Mouse (Mus musculus): ENCODE measurements around the gene Ccdc175.

Gene Ccdc175

DNA sequence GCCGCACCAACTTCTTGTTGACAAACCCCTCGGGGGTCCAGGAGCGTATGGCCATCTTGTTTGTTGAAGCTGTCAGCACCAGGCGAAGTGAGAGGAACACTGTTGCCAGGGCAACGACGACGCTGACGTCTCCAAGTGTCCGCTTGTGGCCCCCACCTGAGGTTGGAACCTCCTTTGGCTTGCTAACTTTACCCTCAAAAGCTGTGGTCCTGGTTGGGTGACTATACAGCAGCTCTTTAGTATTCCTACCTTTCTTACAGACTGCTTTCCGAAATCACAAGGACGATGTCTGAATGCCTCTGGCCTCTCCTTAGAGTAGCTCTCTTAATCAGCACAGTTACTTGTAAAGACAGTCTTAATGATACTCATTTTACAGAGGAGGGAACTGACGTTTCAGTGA is at the start of gene Ccdc175:
Gene Ccdc175, minus strand, starts transcription at position 101 of the 400 bp plus-strand sequence.
- no peak for DNase-seq (ENCODE audit: low spot score in 2 of 2)

- no peak for DNase-seq (ENCODE audit: low spot score in 2 of 2)
Observed at GRCm38 (mm10) chr12:72234151-72234550, 49.3 kb upstream of the Ccdc175 start.

- DNase-seq (ENCODE audit: low spot score in 2 of 2): no peak
Observed at GRCm38 (mm10) chr12:72232826-72233790, 48.3 kb upstream of the Ccdc175 start.

GRCm38 (mm10) chr12:72232176-72232575 is 47.3 kb upstream of the Ccdc175 start:
- no peak for DNase-seq (ENCODE audit: low spot score in 2 of 2)

DNA sequence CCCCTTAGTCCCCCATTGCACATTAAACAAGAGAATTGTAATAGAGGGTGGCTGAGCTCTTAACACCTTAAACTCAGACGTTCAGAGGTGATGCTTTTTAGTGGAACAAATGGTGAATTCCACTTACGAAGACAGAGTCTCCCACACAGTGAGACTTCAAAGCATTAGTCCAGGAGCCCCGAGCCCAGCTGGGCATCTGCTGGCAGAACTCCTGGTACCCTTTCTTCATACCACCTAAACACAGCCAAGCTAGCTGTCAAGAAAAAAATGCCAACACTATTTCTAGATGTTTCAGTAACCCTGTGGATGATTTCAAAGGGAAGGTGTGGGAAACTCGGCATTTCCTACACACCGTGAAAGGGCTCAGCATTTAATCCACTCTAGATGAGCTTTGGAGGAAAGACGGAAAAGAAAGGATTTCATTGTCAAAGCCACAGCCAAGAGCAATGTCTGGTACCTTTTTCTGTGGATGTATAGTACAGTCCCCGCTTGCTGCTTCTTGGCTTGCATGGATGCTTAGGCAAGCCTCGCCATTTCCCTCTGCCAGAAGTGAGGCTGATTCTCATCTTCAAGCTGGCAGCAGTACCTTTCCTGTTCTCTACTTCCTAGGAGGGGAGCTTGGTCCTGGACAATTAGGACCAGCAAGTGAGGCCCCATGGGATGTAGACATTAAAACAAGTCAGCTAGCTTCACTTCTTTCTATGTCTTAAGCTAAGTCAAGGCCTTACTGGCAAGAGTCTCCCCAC is 44.8 kb upstream of the Ccdc175 start:
- no peak for DNase-seq (ENCODE audit: low spot score in 2 of 2)

GRCm38 (mm10) chr12:72227731-72228130 is 42.9 kb upstream of the Ccdc175 start:
- no peak for DNase-seq (ENCODE audit: low spot score in 2 of 2)

DNA sequence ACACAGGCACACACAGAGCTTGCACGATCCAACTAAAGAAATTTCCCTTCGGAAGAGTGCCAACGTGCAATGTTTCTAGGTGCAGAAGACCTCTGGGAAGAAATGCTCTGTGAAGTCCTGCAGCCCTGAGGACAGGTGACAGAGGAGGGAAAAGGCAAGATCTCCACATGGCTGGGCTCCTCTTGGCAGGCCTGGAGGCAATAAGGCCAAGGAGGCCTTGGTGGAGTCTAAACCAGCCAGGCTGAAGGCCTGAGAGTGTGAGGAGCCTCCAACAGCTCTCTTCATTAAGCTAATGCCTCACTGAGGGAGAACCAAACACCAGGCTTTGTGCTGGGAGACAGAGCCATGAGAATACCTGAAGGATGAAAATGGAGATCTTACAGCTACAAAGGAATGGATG is 40.5 kb upstream of the Ccdc175 start:
- no peak for DNase-seq (ENCODE audit: low spot score in 2 of 2)

DNA sequence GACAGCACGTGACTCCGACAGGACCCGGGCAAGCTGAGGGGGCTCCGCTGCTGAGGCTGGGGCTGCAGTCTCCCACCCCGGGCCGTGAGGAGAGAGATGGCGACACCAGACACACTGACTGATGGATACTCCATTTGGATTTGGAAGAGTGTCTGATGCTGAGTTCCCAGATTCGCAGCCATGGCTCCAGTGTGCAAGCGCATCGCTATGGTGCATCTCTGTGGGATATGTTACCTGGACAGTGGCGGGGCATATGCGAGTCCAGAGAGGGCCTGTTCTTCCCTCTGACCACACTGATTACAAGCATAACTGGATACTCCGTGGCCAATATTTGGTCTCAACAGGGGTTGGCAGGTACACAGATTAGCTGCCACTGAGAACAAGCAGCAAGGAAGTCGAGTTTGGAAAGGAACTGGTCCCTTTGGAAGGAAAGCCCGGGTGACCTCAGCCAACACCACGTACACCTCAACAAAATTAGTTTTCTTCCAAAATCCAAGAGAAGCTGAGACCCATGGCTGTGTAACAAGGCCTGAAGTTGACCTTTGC is 38.8 kb upstream of the Ccdc175 start:
- DNase-seq (ENCODE audit: low spot score in 2 of 2): no peak

DNA sequence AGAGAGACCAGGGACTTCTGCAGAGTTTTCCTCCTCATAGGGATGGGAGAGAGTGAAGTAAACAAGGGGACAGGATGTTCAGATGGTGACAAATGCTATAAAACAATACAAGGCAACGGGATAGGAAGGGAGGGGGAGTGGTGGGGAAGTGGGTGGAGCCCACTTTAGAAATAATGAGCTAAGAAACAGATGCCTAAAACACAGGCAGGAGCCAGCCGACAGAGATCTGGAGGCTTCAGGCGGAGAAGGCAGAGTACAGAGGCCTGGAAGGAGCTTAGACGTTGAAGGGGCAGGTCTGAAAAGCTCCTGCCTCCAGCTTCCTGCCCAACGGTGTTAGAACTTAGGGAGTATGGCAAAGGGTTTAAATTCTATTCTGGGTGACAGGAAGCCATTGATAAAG is 28.7 kb upstream of the Ccdc175 start:
- DNase-seq (ENCODE audit: low spot score in 2 of 2): no peak

DNA sequence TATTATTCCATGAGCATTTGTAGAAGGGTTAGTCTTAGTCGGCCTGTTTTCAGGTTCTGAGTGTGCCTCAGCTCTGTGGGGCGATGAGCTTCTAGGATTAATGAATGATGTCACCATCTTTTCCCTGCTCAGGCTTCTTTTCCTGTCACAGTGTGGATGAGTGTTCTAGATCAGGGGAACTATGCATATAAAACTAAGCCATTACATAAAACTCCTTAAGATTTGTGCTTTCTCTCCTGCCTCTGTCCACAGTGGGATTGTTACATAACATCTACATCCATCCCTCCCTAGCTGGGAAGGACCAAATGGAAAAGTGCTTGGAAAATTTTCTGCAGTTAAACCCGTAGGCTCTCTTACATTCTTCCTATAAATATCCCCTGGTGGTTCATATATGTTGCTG is 16.0 kb upstream of the Ccdc175 start:
- DNase-seq (ENCODE audit: low spot score in 2 of 2): no peak

DNA sequence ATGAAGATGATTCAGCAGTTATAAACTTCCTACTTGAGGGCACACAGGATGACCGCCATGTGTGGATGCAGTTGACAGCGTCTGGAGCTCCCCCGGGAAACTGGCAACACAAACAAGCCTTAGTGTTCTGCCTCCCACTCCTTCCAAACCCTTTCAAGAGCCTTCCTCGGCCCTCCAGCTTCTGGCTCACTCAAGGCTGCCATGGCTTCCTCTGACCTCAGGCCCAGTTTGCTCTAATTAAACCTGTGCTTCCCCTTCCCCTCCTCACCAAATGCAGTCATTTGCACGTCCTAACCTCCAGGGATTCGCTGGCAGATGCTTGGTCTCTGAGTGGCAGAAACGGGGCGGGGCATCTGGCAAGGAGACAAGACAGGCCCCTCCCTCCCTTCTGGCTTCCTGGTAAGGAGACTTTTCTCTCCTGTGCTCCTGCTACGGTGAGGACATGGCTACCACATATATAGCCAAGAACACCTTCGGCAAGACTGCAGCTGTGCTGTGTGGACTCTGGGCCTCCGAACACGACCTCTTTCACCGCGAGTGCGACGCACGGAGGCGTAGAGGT is 13.2 kb upstream of the Ccdc175 start:
- DNase-seq (ENCODE audit: low spot score in 2 of 2): no peak

DNA sequence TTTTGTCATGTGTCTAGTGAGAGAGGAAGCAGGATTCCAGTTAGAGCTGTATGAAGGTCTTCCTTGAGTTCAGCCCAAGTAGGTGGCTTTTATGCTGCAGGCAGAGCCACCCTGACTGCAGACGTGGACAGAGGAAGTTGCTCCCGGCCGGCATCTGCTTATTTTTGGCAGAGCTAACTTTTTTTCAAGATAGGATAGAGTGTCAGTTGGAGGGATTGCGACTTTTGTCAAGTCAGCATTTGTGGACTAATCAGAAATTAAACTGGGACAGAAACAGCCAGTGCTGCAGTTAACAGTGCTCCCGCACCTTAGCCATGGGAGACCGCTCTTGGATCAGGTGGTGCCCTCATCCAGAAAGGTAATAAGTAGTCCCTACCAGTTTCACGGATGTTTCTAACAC is 12.6 kb upstream of the Ccdc175 start:
- no peak for DNase-seq (ENCODE audit: low spot score in 2 of 2)

- DNase-seq (ENCODE audit: low spot score in 2 of 2): no peak
Observed at GRCm38 (mm10) chr12:72179561-72179960, 5.3 kb downstream of the Ccdc175 start.

- DNase-seq (ENCODE audit: low spot score in 2 of 2): no peak
Observed at GRCm38 (mm10) chr12:72178322-72178721, 6.5 kb downstream of the Ccdc175 start.

GRCm38 (mm10) chr12:72158421-72158820 is 26.4 kb downstream of the Ccdc175 start:
- no peak for DNase-seq (ENCODE audit: low spot score in 2 of 2)

DNA sequence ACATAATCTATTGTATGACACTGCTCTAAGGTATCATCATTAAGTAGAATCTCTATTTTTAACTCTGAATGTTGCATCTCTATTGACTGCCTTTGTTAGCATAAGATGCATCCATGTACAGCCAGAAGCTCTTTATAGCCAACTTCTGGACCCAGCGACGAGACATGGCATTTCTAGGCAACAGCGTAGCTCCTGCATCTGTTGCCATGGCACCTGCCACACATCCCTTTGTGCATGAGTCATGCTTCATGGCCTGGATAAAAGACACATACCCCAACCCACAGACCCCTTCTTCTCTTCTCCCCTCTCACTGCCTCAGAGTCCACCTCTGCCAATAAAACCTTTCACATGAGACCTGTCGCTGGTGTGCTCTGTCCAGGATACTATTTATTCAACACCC is 34.0 kb downstream of the Ccdc175 start:
- no peak for DNase-seq (ENCODE audit: low spot score in 2 of 2)

GRCm38 (mm10) chr12:72129203-72129602 is 55.6 kb downstream of the Ccdc175 start:
- DNase-seq (ENCODE audit: low spot score in 2 of 2): no peak

- DNase-seq (ENCODE audit: low spot score in 2 of 2): no peak
Observed at GRCm38 (mm10) chr12:72115686-72116345, 69.0 kb downstream of the Ccdc175 start.

DNA sequence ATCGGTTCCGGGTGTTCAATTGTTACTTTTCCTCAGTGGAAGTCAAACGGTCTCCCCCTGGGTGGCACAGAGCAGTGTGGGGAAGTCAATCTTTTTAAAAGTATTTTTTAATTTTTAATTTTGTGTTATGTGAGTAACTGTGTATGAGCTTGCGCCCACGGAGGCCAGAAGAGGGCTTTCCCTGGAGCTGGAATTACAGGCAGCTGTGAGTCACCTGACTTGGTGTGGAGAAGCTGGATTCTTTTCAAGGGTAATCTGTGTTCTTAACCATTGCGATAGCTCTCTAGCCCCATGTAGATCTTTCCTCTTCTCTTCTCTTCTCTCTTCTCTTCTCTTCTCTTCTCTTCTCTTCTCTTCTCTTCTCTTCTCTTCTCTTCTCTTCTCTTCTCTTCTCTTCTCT is 69.7 kb downstream of the Ccdc175 start:
- no peak for DNase-seq (ENCODE audit: low spot score in 2 of 2)

GRCm38 (mm10) chr12:72104525-72105281 is 80.1 kb downstream of the Ccdc175 start:
- DNase-seq (ENCODE audit: low spot score in 2 of 2): peak; percentile 16 to 34

- DNase-seq (ENCODE audit: low spot score in 2 of 2): no peak
Observed at GRCm38 (mm10) chr12:72104027-72104426, 80.8 kb downstream of the Ccdc175 start.

Data from spleen, postnatal 36 days (tissue).